Mouse (Mus musculus): Measurements from ENCODE around the gene Lyl1.

DNA sequence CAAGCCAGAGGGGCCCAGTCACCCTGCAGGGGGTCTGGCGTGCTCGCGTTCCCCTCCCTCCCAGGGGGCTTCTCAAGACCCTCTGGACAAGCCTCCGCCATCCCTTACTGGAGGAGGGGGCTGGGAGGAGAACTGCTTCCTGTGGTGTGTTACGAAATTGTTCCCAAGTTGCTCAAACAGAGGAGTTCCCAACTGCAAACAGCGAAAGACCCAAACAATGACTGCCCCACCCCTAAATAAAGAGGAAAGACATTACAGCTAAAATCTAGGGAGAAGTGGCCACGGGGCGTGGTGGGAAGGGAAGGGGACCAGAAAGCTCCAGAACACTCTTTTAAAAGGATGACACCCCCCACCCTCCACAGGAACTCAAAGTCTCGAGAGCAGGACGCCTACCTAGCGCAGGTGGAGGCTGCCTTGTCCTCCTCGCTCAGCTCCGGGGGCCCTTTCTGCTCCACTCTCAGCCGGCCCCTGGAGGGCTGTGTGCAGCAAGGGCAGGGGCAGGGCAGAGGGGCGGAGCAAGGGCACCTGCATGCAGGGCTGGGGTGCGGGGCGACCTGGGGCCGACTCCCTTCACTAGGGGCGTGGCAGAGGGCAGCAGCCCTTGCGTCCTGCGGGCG, 6.1 kb downstream of the Lyl1 start:
- TF ChIP-seq CTCF (IDR thresholded peaks at IDR 0.05; ENCODE audit: low read depth, low read length) (no peak), POLR2A (IDR thresholded peaks at IDR 0.05; ENCODE audit: insufficient read depth, low read length) (no peak), EP300 (IDR thresholded peaks at IDR 0.05; ENCODE audit: insufficient read depth, low read depth, low read length) (no peak)

All from ES-Bruce4 (cell line).